Mouse (Mus musculus) liver, postnatal 0 days (tissue): ENCODE measurements around the gene Fam81b.

Experiments
- CTCF ChIP-seq: sonication (generic); IDR thresholded peaks from 2 replicates; pipeline ENCODE4 v1.5.1; 2016; ENCODE audit warnings: antibody characterized with exemption, low read depth
- EP300 ChIP-seq: IDR thresholded peaks from 2 replicates; pipeline ENCODE4 v1.6.1; 2016; ENCODE audit warnings: antibody characterized with exemption, low read depth, mild to moderate bottlenecking

DNA sequence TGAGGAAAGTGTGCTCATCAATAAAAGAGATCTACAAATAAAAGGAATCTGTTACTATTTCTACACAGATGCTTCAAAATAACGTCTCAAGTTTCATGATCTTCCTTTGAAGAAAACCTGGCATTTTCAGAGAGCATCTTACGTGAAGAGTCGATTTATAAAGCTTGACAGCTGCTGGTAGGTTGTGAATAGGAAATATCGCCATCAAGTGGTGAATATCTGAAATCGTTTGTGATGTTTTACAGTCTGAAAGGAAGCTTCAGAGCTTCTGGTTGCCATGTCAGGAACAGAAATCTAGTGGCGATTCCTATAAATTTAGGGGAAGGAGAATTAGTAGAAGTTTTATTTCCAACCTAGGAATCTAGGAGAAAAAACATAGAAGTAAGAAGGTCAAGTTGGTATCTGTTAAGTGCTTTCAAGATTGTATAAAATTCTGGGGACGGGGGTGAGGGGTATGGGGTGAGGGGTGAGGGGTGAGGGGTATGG lies at the start of gene Fam81b:
- TF ChIP-seq CTCF (peak; percentile 51), EP300 (no peak)
